Mouse (Mus musculus): ENCODE results near the gene Tgfbr3. TPM values are rescaled to one million over a fixed set of nuclear protein-coding genes. Genes with fewer than 3 reads are reported as not detected.

The Tgfbr3 gene
- polyA plus RNA-seq, 1 experiment from 2014 or later = 10.3 TPM

GRCm38 (mm10) chr5:107269006-107269328, 20.5 kb downstream of the Tgfbr3 start:
- H3K36me3 ChIP-seq = no peaks in the 10 kb centered on the region
- peaks cover 21% of the 10 kb centered on the region for H3K27me3 ChIP-seq
- no peak for ATAC-seq (ENCODE audit: low FRiP score, low read depth)
- no peak overlapping the region for H3K9ac ChIP-seq (replicated peaks)
- H3K4me3 ChIP-seq = no peak overlapping the region
- 5% methylated on average over 6 of the region's 6 CpGs for WGBS
- H3K27ac ChIP-seq (replicated peaks) = 0 out of 2 replicates have a peak overlapping the region, but pooled peaks have one; percentile 26
- no peaks in the 10 kb centered on the region for H3K9me3 ChIP-seq
- H3K4me1 ChIP-seq = peaks cover 18% of the 10 kb centered on the region
- H3K4me2 ChIP-seq (replicated peaks) = peak overlapping the region; percentile 19; the same call in 1 of the 2 replicates

GRCm38 (mm10) chr5:107268121-107269005, 21.1 kb downstream of the Tgfbr3 start:
- Histone ChIP-seq H3K9ac (replicated peaks) (no peak overlapping the region), H3K36me3 (no peaks in the 10 kb centered on the region)
- WGBS = 37% methylated on average over 16 of the region's 16 CpGs

GRCm38 (mm10) chr5:107266566-107266965, 22.9 kb downstream of the Tgfbr3 start:
- H3K4me3 ChIP-seq = no peak overlapping the region
- H3K9ac ChIP-seq (replicated peaks) = no peak overlapping the region
- WGBS = 75% methylated on average over 3 of the region's 3 CpGs
- H3K27ac ChIP-seq (replicated peaks) = no peak overlapping the region
- no peaks in the 10 kb centered on the region for H3K36me3 ChIP-seq
- H3K4me2 ChIP-seq (replicated peaks) = no peak overlapping the region
- peaks cover 14% of the 10 kb centered on the region for H3K4me1 ChIP-seq
- ATAC-seq (ENCODE audit: low FRiP score, low read depth) = no peak
- H3K9me3 ChIP-seq = no peaks in the 10 kb centered on the region
- H3K27me3 ChIP-seq = peaks cover 13% of the 10 kb centered on the region

More at GRCm38 (mm10) chr5:107268121-107269005, 21.1 kb downstream of the Tgfbr3 start:
- Histone ChIP-seq H3K4me3 (no peak overlapping the region), H3K27me3 (peaks cover 17% of the 10 kb centered on the region), H3K9me3 (no peaks in the 10 kb centered on the region), H3K4me1 (peaks cover 18% of the 10 kb centered on the region), H3K27ac (replicated peaks) (no peak overlapping the region), H3K4me2 (replicated peaks) (peak overlapping the region; percentile 19; the same call in 1 of the 2 replicates)
- no peak for ATAC-seq (ENCODE audit: low FRiP score, low read depth)

GRCm38 (mm10) chr5:107264426-107265360, 24.7 kb downstream of the Tgfbr3 start:
- Histone ChIP-seq H3K4me1 (peaks cover 14% of the 10 kb centered on the region), H3K9me3 (no peaks in the 10 kb centered on the region), H3K9ac (replicated peaks) (no peak overlapping the region), H3K27ac (replicated peaks) (no peak overlapping the region), H3K36me3 (no peaks in the 10 kb centered on the region), H3K4me3 (no peak overlapping the region), H3K4me2 (replicated peaks) (no peak overlapping the region), H3K27me3 (peaks cover 7% of the 10 kb centered on the region)
- 93% methylated on average over 16 of the region's 16 CpGs for WGBS
- ATAC-seq (ENCODE audit: low FRiP score, low read depth) = no peak

GRCm38 (mm10) chr5:107263836-107264235, 25.6 kb downstream of the Tgfbr3 start:
- no peak for ATAC-seq (ENCODE audit: low FRiP score, low read depth)
- H3K27me3 ChIP-seq = peaks cover 7% of the 10 kb centered on the region
- no peak overlapping the region for H3K4me2 ChIP-seq (replicated peaks)
- H3K36me3 ChIP-seq = no peaks in the 10 kb centered on the region
- no peak overlapping the region for H3K27ac ChIP-seq (replicated peaks)
- H3K9me3 ChIP-seq = no peaks in the 10 kb centered on the region
- H3K4me3 ChIP-seq = no peak overlapping the region
- H3K9ac ChIP-seq (replicated peaks) = no peak overlapping the region
- 91% methylated on average over 3 of the region's 3 CpGs for WGBS
- peaks cover 10% of the 10 kb centered on the region for H3K4me1 ChIP-seq

GRCm38 (mm10) chr5:107261930-107262329, 27.5 kb downstream of the Tgfbr3 start:
- WGBS = 92% methylated on average over 6 of the region's 6 CpGs
- H3K9me3 ChIP-seq = no peaks in the 10 kb centered on the region
- H3K4me1 ChIP-seq = no peaks in the 10 kb centered on the region
- ATAC-seq (ENCODE audit: low FRiP score, low read depth) = no peak
- H3K4me2 ChIP-seq (replicated peaks) = no peak overlapping the region
- H3K27me3 ChIP-seq = peaks cover 2% of the 10 kb centered on the region
- no peak overlapping the region for H3K4me3 ChIP-seq
- H3K9ac ChIP-seq (replicated peaks) = no peak overlapping the region
- no peak overlapping the region for H3K27ac ChIP-seq (replicated peaks)
- H3K36me3 ChIP-seq = no peaks in the 10 kb centered on the region

- no peak overlapping the region for H3K9ac ChIP-seq (replicated peaks)
- no peaks in the 10 kb centered on the region for H3K9me3 ChIP-seq
- H3K27me3 ChIP-seq = no peaks in the 10 kb centered on the region
- H3K27ac ChIP-seq (replicated peaks) = no peak overlapping the region
- H3K4me2 ChIP-seq (replicated peaks) = no peak overlapping the region
- H3K4me1 ChIP-seq = no peaks in the 10 kb centered on the region
- no peak overlapping the region for H3K4me3 ChIP-seq
- 70% methylated on average over 10 of the region's 10 CpGs for WGBS
- no peaks in the 10 kb centered on the region for H3K36me3 ChIP-seq
- no peak for ATAC-seq (ENCODE audit: low FRiP score, low read depth)
Measured at GRCm38 (mm10) chr5:107260708-107261495, 28.5 kb downstream of the Tgfbr3 start.

- ATAC-seq (ENCODE audit: low FRiP score, low read depth) = no peak
- 86% methylated on average over 4 of the region's 4 CpGs for whole genome bisulfite sequencing
- peaks cover 4% of the 10 kb centered on the region; the same call in 1 of the 2 replicates for H3K9me3 ChIP-seq
- no peak overlapping the region for H3K9ac ChIP-seq (replicated peaks)
- no peaks in the 10 kb centered on the region for H3K4me1 ChIP-seq
- H3K4me3 ChIP-seq = no peak overlapping the region
- H3K27me3 ChIP-seq = peaks cover under 1% of the 10 kb centered on the region; the same call in 1 of the 2 replicates
- H3K36me3 ChIP-seq = no peaks in the 10 kb centered on the region
- H3K4me2 ChIP-seq (replicated peaks) = no peak overlapping the region
- H3K27ac ChIP-seq (replicated peaks) = no peak overlapping the region
Measured at GRCm38 (mm10) chr5:107259487-107260040, 29.9 kb downstream of the Tgfbr3 start.

GRCm38 (mm10) chr5:107253395-107253794, 36.0 kb downstream of the Tgfbr3 start:
- no peak overlapping the region for H3K4me3 ChIP-seq
- H3K27me3 ChIP-seq = peaks cover 37% of the 10 kb centered on the region
- no peak overlapping the region for H3K4me2 ChIP-seq (replicated peaks)
- H3K4me1 ChIP-seq = peaks cover 19% of the 10 kb centered on the region
- no peak overlapping the region for H3K27ac ChIP-seq (replicated peaks)
- peaks cover 8% of the 10 kb centered on the region; the same call in 1 of the 2 replicates for H3K9me3 ChIP-seq
- ATAC-seq (ENCODE audit: low FRiP score, low read depth) = no peak
- no peak overlapping the region for H3K9ac ChIP-seq (replicated peaks)
- WGBS = 92% methylated on average over 3 of the region's 3 CpGs
- no peaks in the 10 kb centered on the region for H3K36me3 ChIP-seq

GRCm38 (mm10) chr5:107252435-107252834, 37.0 kb downstream of the Tgfbr3 start:
- peaks cover 8% of the 10 kb centered on the region; the same call in 1 of the 2 replicates for H3K9me3 ChIP-seq
- WGBS = 59% methylated on average over 1 of the region's 1 CpGs
- H3K4me2 ChIP-seq (replicated peaks) = no peak overlapping the region
- peaks cover 37% of the 10 kb centered on the region for H3K27me3 ChIP-seq
- peaks cover 23% of the 10 kb centered on the region for H3K4me1 ChIP-seq
- no peaks in the 10 kb centered on the region for H3K36me3 ChIP-seq
- no peak overlapping the region for H3K9ac ChIP-seq (replicated peaks)
- no peak overlapping the region for H3K27ac ChIP-seq (replicated peaks)
- ATAC-seq (ENCODE audit: low FRiP score, low read depth) = no peak; the same call in 1 of the 2 replicates
- H3K4me3 ChIP-seq = no peak overlapping the region

GRCm38 (mm10) chr5:107251751-107252305, 37.6 kb downstream of the Tgfbr3 start:
- WGBS = 11% methylated on average over 3 of the region's 3 CpGs
- Histone ChIP-seq H3K36me3 (no peaks in the 10 kb centered on the region), H3K9ac (replicated peaks) (no peak overlapping the region), H3K4me2 (replicated peaks) (no peak overlapping the region), H3K4me3 (no peak overlapping the region), H3K27ac (replicated peaks) (no peak overlapping the region), H3K9me3 (peaks cover 8% of the 10 kb centered on the region; the same call in 1 of the 2 replicates), H3K27me3 (peaks cover 37% of the 10 kb centered on the region), H3K4me1 (peaks cover 23% of the 10 kb centered on the region)
- peak; percentile 66; the same call in 1 of the 2 replicates for ATAC-seq (ENCODE audit: low FRiP score, low read depth)
